Comparison of ENCODE assay signal across 7 mouse cellular contexts in the genomic region with DNA sequence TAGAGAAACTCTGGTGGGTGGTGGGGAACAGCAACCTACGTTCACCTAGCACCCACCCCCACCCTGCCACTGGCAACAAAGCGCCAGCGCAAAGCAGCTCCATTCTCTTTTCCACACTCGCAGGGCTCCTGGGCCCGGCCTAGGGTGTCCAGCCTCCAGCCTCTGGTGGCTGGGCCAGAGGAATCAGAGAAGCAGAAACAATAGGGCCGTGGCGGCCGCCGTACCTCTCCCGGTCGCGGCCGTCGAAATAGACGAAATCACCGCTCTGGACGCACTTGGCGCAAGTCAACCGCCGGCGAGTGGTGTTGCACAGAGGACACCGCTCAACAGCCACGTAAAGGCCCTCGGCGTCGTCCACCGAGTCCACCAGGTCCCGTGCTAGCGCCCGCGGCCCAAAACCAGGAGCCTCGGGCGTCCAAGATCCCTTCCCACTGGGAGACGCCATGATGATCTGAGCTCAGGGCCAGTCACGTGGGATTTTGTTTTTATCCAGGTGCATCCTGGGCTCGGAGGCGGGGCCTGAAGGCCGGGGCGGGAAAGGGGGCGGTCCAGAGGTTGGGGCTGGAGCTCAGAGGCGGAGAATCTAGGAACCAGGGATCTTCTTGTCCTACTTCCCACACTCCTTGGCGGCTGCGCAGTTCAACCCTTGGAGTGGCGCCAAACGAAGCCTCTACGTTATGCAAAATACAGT. TPM values are rescaled to one million over a fixed set of nuclear protein-coding genes. Genes with fewer than 3 reads are reported as not detected.
DNase-seq lines count a peak whose midpoint lies in the region; ATAC-seq lines count a peak whose summit lies in the region.

No protein-coding gene starts in this region.

- H3K36me3 ChIP-seq in intestine, embryonic 15.5 days: no peaks in the 10 kb centered on the region
- peaks cover 3% of the 10 kb centered on the region; the same call in 1 of the 2 replicates for H3K36me3 ChIP-seq in midbrain, embryonic 10.5 days

- H3K27ac ChIP-seq in intestine, embryonic 15.5 days: no peak overlapping the region
- peak overlapping the region; percentile 86 for H3K27ac ChIP-seq in midbrain, embryonic 10.5 days (replicated peaks)

- peak overlapping the region; percentile 72 for H3K9ac ChIP-seq in intestine, embryonic 15.5 days

- peak; percentile 98 for DNase-seq in adrenal gland, adult 2 months
- peak; percentile 95 for DNase-seq in embryo, embryonic 11.5 days (ENCODE audit: low read depth, low spot score)
- DNase-seq in gastrocnemius, postnatal 36 days: peak; percentile 96 to 97
- DNase-seq in left cerebral cortex, postnatal 25 days (ENCODE audit: low spot score in 2 of 2): peak; percentile 93 to 98
- DNase-seq in midbrain, embryonic 10.5 days (ENCODE audit: low spot score): peak; percentile 97
- DNase-seq in right cerebral cortex, postnatal 4 days: peak; percentile 97

- H3K27me3 ChIP-seq in intestine, embryonic 15.5 days (replicated peaks): no peaks in the 10 kb centered on the region
- H3K27me3 ChIP-seq in midbrain, embryonic 10.5 days (ENCODE audit: low read depth, poor library complexity, severe bottlenecking): no peaks in the 10 kb centered on the region

- peak; percentile 100 for ATAC-seq in intestine, embryonic 15.5 days

- no peaks in the 10 kb centered on the region for H3K4me1 ChIP-seq in intestine, embryonic 15.5 days (replicated peaks)
- H3K4me1 ChIP-seq in midbrain, embryonic 10.5 days: peaks cover 14% of the 10 kb centered on the region

- WGBS in intestine, embryonic 15.5 days: under 1% methylated on average over 46 of the region's 46 CpGs
- under 1% methylated on average over 46 of the region's 46 CpGs for WGBS in midbrain, embryonic 10.5 days

- intact Hi-C loops in gastrocnemius, postnatal 36 days (cut with DNase I): no loop called here
- intact Hi-C loops in left cerebral cortex, postnatal 25 days (cut with DNase I): no loop called here

- peak overlapping the region; percentile 89 for H3K4me2 ChIP-seq in intestine, embryonic 15.5 days (replicated peaks)

- H3K4me3 ChIP-seq in intestine, embryonic 15.5 days (replicated peaks): peak overlapping the region; percentile 78
- H3K4me3 ChIP-seq in midbrain, embryonic 10.5 days: peak overlapping the region; percentile 90

- H3K9me3 ChIP-seq in intestine, embryonic 15.5 days: no peaks in the 10 kb centered on the region
- no peaks in the 10 kb centered on the region for H3K9me3 ChIP-seq in midbrain, embryonic 10.5 days (replicated peaks)

RNA-seq across cellular contexts. Expression of a gene that starts 2.3 kb away (rescaled TPM):
- total RNA-seq in adrenal gland, adult 2 months (2021): 10 to 100 TPM; 13.9 to 14.0 TPM
- polyA plus RNA-seq in adrenal gland, adult 2 months (2012; rRNA removed): 11.1 and 17.8 TPM in 2 replicates
- 1 to 10 TPM; 6.0 to 8.1 TPM for total RNA-seq in gastrocnemius, postnatal 36 days (2021)
- 10.3 and 12.4 TPM in 2 replicates for polyA plus RNA-seq in intestine, embryonic 15.5 days (2015; fragmentation: Nextera tagmentation; extraction: Ambion mirVana)
- 10 to 100 TPM; 19.4 to 19.8 TPM for total RNA-seq in left cerebral cortex, postnatal 25 days (2021)
- polyA plus RNA-seq in midbrain, embryonic 10.5 days (2016; fragmentation: Nextera tagmentation; extraction: Ambion mirVana): 14.7 and 17.4 TPM in 2 replicates
